Mouse (Mus musculus) erythroblast, embryonic 14.5 days (primary cell): ENCODE data around the gene 1190005I06Rik. TPM values are rescaled to one million over a fixed set of nuclear protein-coding genes. Genes with fewer than 3 reads are reported as not detected.

Source experiments
- H3K27me3 ChIP-seq: 2 replicates; pipeline ENCODE4 v1.6.1; 2012; ENCODE audit warnings: inconsistent platforms; ENCODE audit not compliant: control insufficient read depth
- H3K36me3 ChIP-seq: 2 replicates; pipeline ENCODE4 v1.6.1; 2012; ENCODE audit warnings: mild to moderate bottlenecking, inconsistent platforms; ENCODE audit not compliant: control insufficient read depth
- H3K4me1 ChIP-seq: 2 replicates; pipeline ENCODE4 v1.6.1; 2012; ENCODE audit warnings: inconsistent platforms; ENCODE audit not compliant: control insufficient read depth
- H3K4me3 ChIP-seq: replicated peaks from 2 replicates; pipeline ENCODE3; 2012; ENCODE audit warnings: moderate library complexity, mild to moderate bottlenecking, inconsistent platforms
- H3K9me3 ChIP-seq: 2 replicates; pipeline ENCODE4 v1.6.1; 2012; ENCODE audit warnings: low read length, inconsistent platforms, mixed read lengths; ENCODE audit not compliant: control insufficient read depth
- GATA1 ChIP-seq: IDR thresholded peaks from 2 replicates; pipeline ENCODE4 v1.6.1; 2012; ENCODE audit warnings: low read length, inconsistent platforms, mixed read lengths
- TAL1 ChIP-seq: IDR thresholded peaks from 3 replicates; pipeline ENCODE4 v1.6.1; 2012; ENCODE audit warnings: low read length, inconsistent platforms, mixed read lengths
- polyA plus RNA-seq: library from polyadenylated mRNA; stranded (reverse); fragments of >175 nt; gene quantifications from 2 replicates; pipeline ENCODE4 v1.2.3, GENCODE M21; 2012

The 1190005I06Rik gene
- polyA plus RNA-seq, 1 experiment, result 0.20 TPM

DNA sequence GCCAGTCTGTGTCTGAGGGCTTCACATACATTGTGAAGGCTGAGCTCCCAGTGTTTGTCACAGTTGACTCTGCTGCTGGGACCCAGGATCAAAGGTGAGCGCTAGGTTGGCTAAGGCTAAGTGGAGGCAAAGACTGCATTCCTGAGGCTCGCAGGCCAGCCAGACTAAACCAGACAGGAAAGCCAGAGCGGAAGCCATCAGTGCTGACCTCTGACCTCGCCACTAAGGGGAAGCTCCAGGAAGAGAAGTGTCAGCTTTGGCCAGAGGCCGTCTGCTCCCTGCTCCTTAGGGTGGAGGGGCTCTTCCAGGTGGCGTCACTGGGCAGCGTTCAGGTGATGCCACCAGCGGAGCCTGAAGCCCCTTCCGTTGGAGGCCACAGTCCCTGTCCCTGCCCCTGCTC lies 71.6 kb downstream of the 1190005I06Rik start:
- Histone ChIP-seq H3K27me3 (no peaks in the 10 kb centered on the region; the same call in 1 of the 2 replicates), H3K4me3 (no peak overlapping the region), H3K9me3 (peaks cover 17% of the 10 kb centered on the region), H3K36me3 (peaks cover 100% of the 10 kb centered on the region), H3K4me1 (no peaks in the 10 kb centered on the region; the same call in none of the 2 replicates)
- TF ChIP-seq TAL1 (no peak), GATA1 (no peak)

GRCm38 (mm10) chr8:120574941-120575340 lies 72.5 kb downstream of the 1190005I06Rik start:
- Histone ChIP-seq H3K4me1 (peaks cover under 1% of the 10 kb centered on the region), H3K4me3 (no peak overlapping the region), H3K27me3 (no peaks in the 10 kb centered on the region; the same call in 1 of the 2 replicates), H3K9me3 (peaks cover 17% of the 10 kb centered on the region), H3K36me3 (peaks cover 100% of the 10 kb centered on the region)
- TF ChIP-seq GATA1 (no peak), TAL1 (no peak)

GRCm38 (mm10) chr8:120573866-120574265 lies 73.6 kb downstream of the 1190005I06Rik start:
- TF ChIP-seq TAL1 (no peak), GATA1 (no peak)
- peaks cover 11% of the 10 kb centered on the region for H3K4me1 ChIP-seq
- peaks cover 100% of the 10 kb centered on the region for H3K36me3 ChIP-seq

DNA sequence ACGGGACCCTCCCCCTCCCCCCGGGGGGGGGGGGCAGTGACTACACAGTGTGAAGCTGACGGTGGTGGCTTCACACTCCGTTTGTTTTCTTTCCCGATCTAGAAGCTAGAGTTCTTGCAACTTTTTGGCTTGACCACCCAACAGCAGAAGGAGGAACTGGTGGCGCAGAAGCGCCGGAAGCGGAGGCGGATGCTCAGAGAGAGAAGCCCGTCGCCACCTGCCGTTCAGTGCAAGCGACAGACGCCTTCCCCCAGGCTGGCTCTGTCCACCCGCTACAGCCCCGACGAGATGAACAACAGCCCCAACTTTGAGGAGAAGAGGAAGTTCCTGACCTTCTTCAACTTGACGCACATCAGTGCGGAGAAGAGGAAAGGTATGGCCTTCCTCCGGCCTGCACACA lies 74.9 kb downstream of the 1190005I06Rik start:
- Histone ChIP-seq H3K9me3 (peaks cover 12% of the 10 kb centered on the region), H3K27me3 (no peaks in the 10 kb centered on the region), H3K4me1 (peaks cover 14% of the 10 kb centered on the region), H3K4me3 (no peak overlapping the region), H3K36me3 (peaks cover 100% of the 10 kb centered on the region)
- no peak for TF ChIP-seq GATA1
- TF ChIP-seq TAL1, result no peak

More at GRCm38 (mm10) chr8:120573866-120574265, 73.6 kb downstream of the 1190005I06Rik start:
- Histone ChIP-seq H3K27me3 (no peaks in the 10 kb centered on the region; the same call in 1 of the 2 replicates), H3K4me3 (no peak overlapping the region), H3K9me3 (peaks cover 17% of the 10 kb centered on the region)

DNA sequence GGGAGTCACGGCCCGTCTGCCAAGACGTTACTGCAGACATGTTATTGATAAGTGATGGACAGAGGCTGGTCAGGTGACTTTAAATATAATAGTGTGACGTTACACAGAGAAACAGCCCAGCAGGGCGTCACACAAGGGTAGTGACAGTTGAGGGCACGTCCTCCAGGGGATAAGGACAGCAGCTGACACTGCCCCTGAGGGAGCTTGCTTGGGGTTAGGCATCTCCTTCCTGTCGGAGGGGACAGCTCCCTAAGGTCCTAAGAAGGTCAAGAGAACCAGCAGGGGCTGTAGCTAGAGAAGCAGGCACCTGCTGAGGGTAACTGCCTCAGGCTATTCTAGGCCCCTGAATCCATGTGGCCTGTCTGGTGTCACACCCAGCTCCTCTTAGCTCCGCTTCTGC lies 75.9 kb downstream of the 1190005I06Rik start:
- Histone ChIP-seq H3K27me3 (no peaks in the 10 kb centered on the region), H3K4me3 (no peak overlapping the region), H3K4me1 (peaks cover 14% of the 10 kb centered on the region), H3K36me3 (peaks cover 100% of the 10 kb centered on the region), H3K9me3 (peaks cover 11% of the 10 kb centered on the region; the same call in 1 of the 2 replicates)
- TF ChIP-seq GATA1 (no peak), TAL1 (no peak)

DNA sequence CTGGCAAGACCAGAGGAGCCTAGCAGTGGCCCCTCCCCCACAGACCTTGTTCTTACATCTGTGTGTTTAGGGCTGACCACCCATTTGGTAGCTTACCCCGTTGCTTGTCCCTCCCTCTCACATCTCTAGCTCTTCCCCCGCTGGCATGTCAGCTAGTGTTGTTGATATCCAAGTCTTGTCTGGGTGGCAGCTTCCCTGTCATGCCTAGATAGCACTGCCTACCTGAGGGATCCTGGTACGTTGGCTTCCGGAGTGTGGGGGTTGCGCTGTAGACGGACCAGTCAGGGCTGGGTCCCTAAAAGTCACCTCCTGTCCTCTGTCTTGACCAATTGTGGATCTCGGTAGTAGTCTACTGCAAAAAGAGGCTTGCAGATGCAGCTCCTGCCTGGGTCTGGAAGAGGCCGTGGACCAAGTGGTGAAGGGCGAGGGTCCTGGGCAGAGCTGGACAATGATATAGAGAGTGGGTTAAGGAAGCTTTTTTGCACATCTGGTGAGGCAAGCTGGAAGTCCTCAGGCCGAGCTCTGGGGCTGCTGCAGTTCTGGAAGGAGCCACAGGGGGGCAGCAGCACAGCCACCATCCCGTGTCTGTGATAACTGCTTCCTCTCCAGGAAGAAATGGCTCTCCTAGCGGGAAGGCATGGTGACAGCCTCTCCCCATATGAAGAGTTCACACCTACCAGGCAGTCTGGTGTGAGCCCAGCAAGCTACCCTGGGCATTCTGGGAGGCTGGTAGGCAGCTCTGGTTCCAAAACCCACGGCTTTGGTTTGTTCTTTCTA lies 77.3 kb downstream of the 1190005I06Rik start:
- no peak for TF ChIP-seq GATA1
- Histone ChIP-seq H3K4me3 (no peak overlapping the region), H3K27me3 (no peaks in the 10 kb centered on the region), H3K36me3 (peaks cover 100% of the 10 kb centered on the region), H3K4me1 (peaks cover 14% of the 10 kb centered on the region), H3K9me3 (peaks cover 10% of the 10 kb centered on the region; the same call in 1 of the 2 replicates)

- Histone ChIP-seq H3K36me3 (peaks cover 100% of the 10 kb centered on the region), H3K4me1 (peaks cover 14% of the 10 kb centered on the region)
- no peak for TF ChIP-seq TAL1
- TF ChIP-seq GATA1, result no peak
Observed at GRCm38 (mm10) chr8:120569123-120569522, 78.3 kb downstream of the 1190005I06Rik start.

GRCm38 (mm10) chr8:120568164-120568798 lies 79.2 kb downstream of the 1190005I06Rik start:
- H3K27me3 ChIP-seq, result no peaks in the 10 kb centered on the region
- no peak overlapping the region for H3K4me3 ChIP-seq
- H3K36me3 ChIP-seq, result peaks cover 100% of the 10 kb centered on the region

More at GRCm38 (mm10) chr8:120569123-120569522, 78.3 kb downstream of the 1190005I06Rik start:
- no peaks in the 10 kb centered on the region for H3K27me3 ChIP-seq
- no peak overlapping the region for H3K4me3 ChIP-seq
- H3K9me3 ChIP-seq, result peaks cover 10% of the 10 kb centered on the region; the same call in 1 of the 2 replicates

DNA sequence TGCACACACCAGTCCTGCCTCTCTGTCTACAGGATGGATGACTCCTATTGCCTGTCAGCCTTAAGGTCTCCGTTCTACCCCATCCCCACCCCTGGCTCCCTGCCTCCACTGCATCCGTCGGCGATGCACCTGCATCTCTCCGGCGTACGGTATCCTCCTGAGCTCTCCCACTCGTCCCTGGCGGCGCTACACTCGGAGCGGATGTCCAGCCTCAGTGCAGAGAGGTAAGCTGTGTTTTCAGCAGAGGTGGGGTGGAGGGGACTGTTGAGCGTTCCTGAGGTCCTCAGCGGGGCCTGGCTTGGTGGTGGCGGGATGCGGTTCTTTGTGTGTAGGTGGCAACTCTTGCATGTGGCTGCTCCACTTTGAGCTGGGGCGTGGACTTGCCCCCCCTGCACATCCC lies 79.7 kb downstream of the 1190005I06Rik start:
- Histone ChIP-seq H3K9me3 (peaks cover 10% of the 10 kb centered on the region; the same call in 1 of the 2 replicates), H3K4me1 (peaks cover 22% of the 10 kb centered on the region), H3K4me3 (no peak overlapping the region), H3K27me3 (no peaks in the 10 kb centered on the region), H3K36me3 (peaks cover 100% of the 10 kb centered on the region)
- TF ChIP-seq TAL1 (no peak), GATA1 (no peak)

More at GRCm38 (mm10) chr8:120568164-120568798, 79.2 kb downstream of the 1190005I06Rik start:
- peaks cover 10% of the 10 kb centered on the region; the same call in 1 of the 2 replicates for H3K9me3 ChIP-seq
- no peak for TF ChIP-seq TAL1
- H3K4me1 ChIP-seq, result peaks cover 17% of the 10 kb centered on the region
